Mouse (Mus musculus): ENCODE data around the gene Msh2. TPM values are rescaled to one million over a fixed set of nuclear protein-coding genes. Genes with fewer than 3 reads are reported as not detected.

Gene Msh2
- polyA plus RNA-seq, 1 experiment from 2014 or later, result 76.8 TPM

GRCm38 (mm10) chr17:87691958-87692357, 19.8 kb downstream of the Msh2 start:
- Histone ChIP-seq H3K27me3 (ENCODE audit: control insufficient read depth, insufficient read depth, low read length) (no peaks in the 10 kb centered on the region), H3K36me3 (ENCODE audit: control insufficient read depth, insufficient read depth, low read length) (0 out of 2 replicates have a peak, but pooled peaks cover 5% of the 10 kb centered on the region), H3K4me3 (ENCODE audit: low read depth, low read length) (no peak overlapping the region), H3K4me2 (replicated peaks; ENCODE audit: low read depth, low read length) (no peak overlapping the region), H3K4me1 (replicated peaks; ENCODE audit: control insufficient read depth, insufficient read depth, low read length) (no peaks in the 10 kb centered on the region), H3K9ac (ENCODE audit: low read depth, low read length) (no peak overlapping the region), H3K27ac (ENCODE audit: low read depth, low read length) (no peak overlapping the region), H3K9me3 (ENCODE audit: control insufficient read depth, low read length) (no peaks in the 10 kb centered on the region)
- WGBS, result 91% methylated on average over 5 of the region's 5 CpGs
- ATAC-seq (ENCODE audit: low FRiP score) (no peak), DNase-seq (ENCODE audit: low spot score) (peak; percentile 79)

- 0 out of 2 replicates have a peak, but pooled peaks cover 3% of the 10 kb centered on the region for H3K36me3 ChIP-seq (ENCODE audit: control insufficient read depth, insufficient read depth, low read length)
- H3K4me3 ChIP-seq (ENCODE audit: low read depth, low read length), result no peak overlapping the region
- no peak overlapping the region for H3K27ac ChIP-seq (ENCODE audit: low read depth, low read length)
- DNase-seq (ENCODE audit: low spot score) (no peak), ATAC-seq (ENCODE audit: low FRiP score) (no peak)
- H3K27me3 ChIP-seq (ENCODE audit: control insufficient read depth, insufficient read depth, low read length), result no peaks in the 10 kb centered on the region
- 95% methylated on average over 11 of the region's 11 CpGs for WGBS
- no peak overlapping the region for H3K4me2 ChIP-seq (replicated peaks; ENCODE audit: low read depth, low read length)
- no peaks in the 10 kb centered on the region for H3K9me3 ChIP-seq (ENCODE audit: control insufficient read depth, low read length)
- H3K9ac ChIP-seq (ENCODE audit: low read depth, low read length), result no peak overlapping the region
- H3K4me1 ChIP-seq (replicated peaks; ENCODE audit: control insufficient read depth, insufficient read depth, low read length), result no peaks in the 10 kb centered on the region
Observed at GRCm38 (mm10) chr17:87695874-87696465, 23.8 kb downstream of the Msh2 start.

- WGBS, result 86% methylated on average over 6 of the region's 6 CpGs
Observed at GRCm38 (mm10) chr17:87696814-87697213, 24.7 kb downstream of the Msh2 start.

GRCm38 (mm10) chr17:87698996-87699765, 27.1 kb downstream of the Msh2 start:
- no peak overlapping the region for H3K4me3 ChIP-seq (ENCODE audit: low read depth, low read length)
- H3K27me3 ChIP-seq (ENCODE audit: control insufficient read depth, insufficient read depth, low read length), result no peaks in the 10 kb centered on the region
- ATAC-seq (ENCODE audit: low FRiP score), result no peak
- H3K4me1 ChIP-seq (replicated peaks; ENCODE audit: control insufficient read depth, insufficient read depth, low read length), result no peaks in the 10 kb centered on the region
- H3K36me3 ChIP-seq (ENCODE audit: control insufficient read depth, insufficient read depth, low read length), result 0 out of 2 replicates have a peak, but pooled peaks cover 3% of the 10 kb centered on the region
- H3K27ac ChIP-seq (ENCODE audit: low read depth, low read length), result no peak overlapping the region
- H3K9me3 ChIP-seq (ENCODE audit: control insufficient read depth, low read length), result no peaks in the 10 kb centered on the region
- no peak overlapping the region for H3K9ac ChIP-seq (ENCODE audit: low read depth, low read length)
- H3K4me2 ChIP-seq (replicated peaks; ENCODE audit: low read depth, low read length), result no peak overlapping the region
- DNase-seq (ENCODE audit: low spot score), result no peak
- WGBS, result 86% methylated on average over 16 of the region's 16 CpGs

More at GRCm38 (mm10) chr17:87696814-87697213, 24.7 kb downstream of the Msh2 start:
- H3K36me3 ChIP-seq (ENCODE audit: control insufficient read depth, insufficient read depth, low read length), result 0 out of 2 replicates have a peak, but pooled peaks cover 3% of the 10 kb centered on the region
- H3K9me3 ChIP-seq (ENCODE audit: control insufficient read depth, low read length), result no peaks in the 10 kb centered on the region
- H3K4me2 ChIP-seq (replicated peaks; ENCODE audit: low read depth, low read length), result no peak overlapping the region
- ATAC-seq (ENCODE audit: low FRiP score) (no peak), DNase-seq (ENCODE audit: low spot score) (no peak)
- H3K27ac ChIP-seq (ENCODE audit: low read depth, low read length), result no peak overlapping the region
- H3K4me3 ChIP-seq (ENCODE audit: low read depth, low read length), result no peak overlapping the region
- no peak overlapping the region for H3K9ac ChIP-seq (ENCODE audit: low read depth, low read length)
- H3K4me1 ChIP-seq (replicated peaks; ENCODE audit: control insufficient read depth, insufficient read depth, low read length), result no peaks in the 10 kb centered on the region
- no peaks in the 10 kb centered on the region for H3K27me3 ChIP-seq (ENCODE audit: control insufficient read depth, insufficient read depth, low read length)

- H3K4me2 ChIP-seq (replicated peaks; ENCODE audit: low read depth, low read length), result no peak overlapping the region
- no peaks in the 10 kb centered on the region for H3K9me3 ChIP-seq (ENCODE audit: control insufficient read depth, low read length)
- DNase-seq (ENCODE audit: low spot score) (no peak), ATAC-seq (ENCODE audit: low FRiP score) (no peak)
- H3K27ac ChIP-seq (ENCODE audit: low read depth, low read length), result no peak overlapping the region
- 88% methylated on average over 8 of the region's 8 CpGs for WGBS
- H3K27me3 ChIP-seq (ENCODE audit: control insufficient read depth, insufficient read depth, low read length), result no peaks in the 10 kb centered on the region
- H3K9ac ChIP-seq (ENCODE audit: low read depth, low read length), result no peak overlapping the region
- H3K4me3 ChIP-seq (ENCODE audit: low read depth, low read length), result no peak overlapping the region
- no peaks in the 10 kb centered on the region for H3K4me1 ChIP-seq (replicated peaks; ENCODE audit: control insufficient read depth, insufficient read depth, low read length)
- H3K36me3 ChIP-seq (ENCODE audit: control insufficient read depth, insufficient read depth, low read length), result 0 out of 2 replicates have a peak, but pooled peaks cover 3% of the 10 kb centered on the region
Observed at GRCm38 (mm10) chr17:87700101-87700500, 28.0 kb downstream of the Msh2 start.

GRCm38 (mm10) chr17:87724727-87725126, 52.6 kb downstream of the Msh2 start:
- no peak overlapping the region for H3K27ac ChIP-seq (ENCODE audit: low read depth, low read length)
- ATAC-seq (ENCODE audit: low FRiP score) (no peak), DNase-seq (ENCODE audit: low spot score) (no peak)
- no peaks in the 10 kb centered on the region for H3K27me3 ChIP-seq (ENCODE audit: control insufficient read depth, insufficient read depth, low read length)
- H3K4me3 ChIP-seq (ENCODE audit: low read depth, low read length), result no peak overlapping the region
- H3K36me3 ChIP-seq (ENCODE audit: control insufficient read depth, insufficient read depth, low read length), result peaks cover 7% of the 10 kb centered on the region; the same call in 1 of the 2 replicates
- H3K4me1 ChIP-seq (replicated peaks; ENCODE audit: control insufficient read depth, insufficient read depth, low read length), result no peaks in the 10 kb centered on the region
- H3K4me2 ChIP-seq (replicated peaks; ENCODE audit: low read depth, low read length), result no peak overlapping the region
- H3K9me3 ChIP-seq (ENCODE audit: control insufficient read depth, low read length), result no peaks in the 10 kb centered on the region
- WGBS, result 87% methylated on average over 7 of the region's 7 CpGs
- no peak overlapping the region for H3K9ac ChIP-seq (ENCODE audit: low read depth, low read length)

- Histone ChIP-seq H3K4me3 (ENCODE audit: low read depth, low read length) (no peak overlapping the region), H3K4me1 (replicated peaks; ENCODE audit: control insufficient read depth, insufficient read depth, low read length) (no peaks in the 10 kb centered on the region), H3K27me3 (ENCODE audit: control insufficient read depth, insufficient read depth, low read length) (no peaks in the 10 kb centered on the region), H3K4me2 (replicated peaks; ENCODE audit: low read depth, low read length) (no peak overlapping the region), H3K27ac (ENCODE audit: low read depth, low read length) (no peak overlapping the region), H3K9me3 (ENCODE audit: control insufficient read depth, low read length) (no peaks in the 10 kb centered on the region), H3K36me3 (ENCODE audit: control insufficient read depth, insufficient read depth, low read length) (peaks cover 7% of the 10 kb centered on the region; the same call in 1 of the 2 replicates), H3K9ac (ENCODE audit: low read depth, low read length) (no peak overlapping the region)
- ATAC-seq (ENCODE audit: low FRiP score), result no peak
- WGBS, result 96% methylated on average over 12 of the region's 12 CpGs
- no peak for DNase-seq (ENCODE audit: low spot score)
Observed at GRCm38 (mm10) chr17:87726489-87727356, 54.6 kb downstream of the Msh2 start.

GRCm38 (mm10) chr17:87731962-87732361, 59.8 kb downstream of the Msh2 start:
- Histone ChIP-seq H3K9me3 (ENCODE audit: control insufficient read depth, low read length) (no peaks in the 10 kb centered on the region), H3K9ac (ENCODE audit: low read depth, low read length) (no peak overlapping the region), H3K4me3 (ENCODE audit: low read depth, low read length) (no peak overlapping the region), H3K27ac (ENCODE audit: low read depth, low read length) (no peak overlapping the region), H3K4me1 (replicated peaks; ENCODE audit: control insufficient read depth, insufficient read depth, low read length) (no peaks in the 10 kb centered on the region), H3K27me3 (ENCODE audit: control insufficient read depth, insufficient read depth, low read length) (no peaks in the 10 kb centered on the region), H3K36me3 (ENCODE audit: control insufficient read depth, insufficient read depth, low read length) (no peaks in the 10 kb centered on the region), H3K4me2 (replicated peaks; ENCODE audit: low read depth, low read length) (no peak overlapping the region)
- WGBS, result 84% methylated on average over 4 of the region's 4 CpGs
- ATAC-seq (ENCODE audit: low FRiP score) (no peak), DNase-seq (ENCODE audit: low spot score) (no peak)

Measured in hindbrain, embryonic 11.5 days (tissue).